In the genomic region with DNA sequence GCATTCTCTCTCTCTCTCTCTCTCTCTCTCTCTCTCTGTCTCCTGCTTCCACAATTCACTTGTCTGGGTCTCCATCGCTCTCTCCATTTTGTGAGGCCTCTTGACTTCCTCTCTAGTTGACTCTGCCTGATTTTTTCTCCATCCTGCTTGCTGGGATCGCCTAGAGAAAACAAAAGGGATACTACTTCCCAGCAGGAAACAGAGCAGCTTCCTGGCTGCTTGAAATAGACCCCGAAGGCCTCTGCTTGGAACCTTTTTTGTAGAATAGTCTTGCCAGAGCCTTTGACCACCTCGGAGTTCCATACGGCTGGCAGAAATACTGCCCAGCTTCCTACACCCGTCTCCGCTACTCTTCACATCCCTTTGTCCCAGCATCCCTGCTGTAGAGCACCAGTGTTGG, we compare ENCODE assay signal across 9 mouse cellular contexts.
DNase-seq lines count a peak whose midpoint lies in the region; ATAC-seq and TF ChIP-seq lines count a peak whose summit lies in the region.
"Had no signal": no experiment of that assay in that cellular context is flagged by ENCODE, and none has a peak within 500 bp of the region (broad histone marks: within the 10 kb centered on the region; RNA-seq: fewer than 3 reads in every experiment).

No protein-coding gene starts in this region.

- TF ChIP-seq POLR2A in lung, adult 2 months (IDR thresholded peaks at IDR 0.05; ENCODE audit: borderline replicate concordance, extremely low read depth, low read depth, low read length) = no peak

- DNase-seq in heart, adult 11 months = peak; percentile 94
- DNase-seq in heart, postnatal 25 days (ENCODE audit: low spot score) = no peak
- DNase-seq in lung, adult 2 months = no peak
- no peak for DNase-seq in hindbrain, embryonic 14.5 days (ENCODE audit: low spot score)
- no peak for DNase-seq in adrenal gland, postnatal 10 days
- DNase-seq in layer of hippocampus, postnatal 25 days (ENCODE audit: extremely low spot score in 1 of 2, low spot score in 1 of 2) = no peak

- H3K27me3 ChIP-seq in lung, embryonic 15.5 days = no peaks in the 10 kb centered on the region
- H3K27me3 ChIP-seq in hindbrain, embryonic 14.5 days (ENCODE audit: control insufficient read depth, insufficient read depth, low read length) = no peaks in the 10 kb centered on the region
- H3K27me3 ChIP-seq in neural tube, embryonic 14.5 days (ENCODE audit: control insufficient read depth, insufficient read depth, low read length) = no peaks in the 10 kb centered on the region
- H3K27me3 ChIP-seq: liver, embryonic 15.5 days had no signal

- 65% methylated on average over 7 of the region's 7 CpGs for WGBS in lung, embryonic 15.5 days
- WGBS in lung, adult 2 months = 60% methylated on average over 7 of the region's 7 CpGs
- WGBS in hindbrain, embryonic 14.5 days = 54% methylated on average over 7 of the region's 7 CpGs
- whole genome bisulfite sequencing in neural tube, embryonic 14.5 days = 30% methylated on average over 7 of the region's 7 CpGs

- H3K9ac ChIP-seq in lung, embryonic 15.5 days = no peak overlapping the region
- no peak overlapping the region for H3K9ac ChIP-seq in hindbrain, embryonic 14.5 days
- H3K9ac ChIP-seq in neural tube, embryonic 14.5 days (replicated peaks; ENCODE audit: low read depth, low read length) = no peak overlapping the region
- H3K9ac ChIP-seq: liver, embryonic 15.5 days had no signal

- H3K4me2 ChIP-seq in lung, embryonic 15.5 days = no peak overlapping the region
- no peak overlapping the region for H3K4me2 ChIP-seq in hindbrain, embryonic 14.5 days (replicated peaks)
- no peak overlapping the region for H3K4me2 ChIP-seq in neural tube, embryonic 14.5 days (ENCODE audit: low read depth, low read length)
- H3K4me2 ChIP-seq: liver, embryonic 15.5 days had no signal

- H3K27ac ChIP-seq in lung, embryonic 15.5 days = peak overlapping the region; percentile 68
- peak overlapping the region; percentile 63; the same call in 1 of the 2 replicates for H3K27ac ChIP-seq in hindbrain, embryonic 14.5 days
- H3K27ac ChIP-seq in neural tube, embryonic 14.5 days (ENCODE audit: low read depth, low read length) = 0 out of 2 replicates have a peak overlapping the region, but pooled peaks have one; percentile 12
- H3K27ac ChIP-seq: liver, embryonic 15.5 days had no signal

- H3K36me3 ChIP-seq in lung, embryonic 15.5 days = no peaks in the 10 kb centered on the region
- H3K36me3 ChIP-seq in hindbrain, embryonic 14.5 days (replicated peaks; ENCODE audit: control insufficient read depth, insufficient read depth) = no peaks in the 10 kb centered on the region
- H3K36me3 ChIP-seq in neural tube, embryonic 14.5 days (ENCODE audit: control insufficient read depth, insufficient read depth, low read length) = no peaks in the 10 kb centered on the region
- H3K36me3 ChIP-seq: liver, embryonic 15.5 days had no signal

- no peak for ATAC-seq in lung, embryonic 15.5 days (ENCODE audit: borderline replicate concordance, extremely low read depth, low FRiP score, low TSS enrichment)
- ATAC-seq in hindbrain, embryonic 14.5 days (ENCODE audit: low FRiP score) = no peak
- no peak for ATAC-seq in neural tube, embryonic 14.5 days (ENCODE audit: low read depth)

- no peaks in the 10 kb centered on the region for H3K9me3 ChIP-seq in lung, embryonic 15.5 days
- no peaks in the 10 kb centered on the region for H3K9me3 ChIP-seq in hindbrain, embryonic 14.5 days (ENCODE audit: control insufficient read depth, low read length)
- no peaks in the 10 kb centered on the region for H3K9me3 ChIP-seq in neural tube, embryonic 14.5 days (ENCODE audit: control insufficient read depth, low read length)
- H3K9me3 ChIP-seq: liver, embryonic 15.5 days had no signal

- peaks cover 68% of the 10 kb centered on the region for H3K4me1 ChIP-seq in lung, embryonic 15.5 days
- peaks cover 44% of the 10 kb centered on the region for H3K4me1 ChIP-seq in lung, adult 2 months (ENCODE audit: control insufficient read depth, insufficient read depth, low read length)
- H3K4me1 ChIP-seq in hindbrain, embryonic 14.5 days (replicated peaks; ENCODE audit: control insufficient read depth, insufficient read depth, low read length) = peaks cover 3% of the 10 kb centered on the region; the same call in 1 of the 2 replicates
- H3K4me1 ChIP-seq in neural tube, embryonic 14.5 days (ENCODE audit: control insufficient read depth, insufficient read depth, low read length) = peaks cover 10% of the 10 kb centered on the region; the same call in 1 of the 2 replicates

- intact Hi-C loops in heart, postnatal 25 days (cut with DNase I) = loop anchor here (2.0 to 5.0 kb wide), 2 partner anchors 35 to 105 kb away; no protein-coding TSS in a partner anchor

- TF ChIP-seq CTCF in lung, adult 2 months (IDR thresholded peaks at IDR 0.05; ENCODE audit: insufficient read depth, low read length) = no peak

- H3K4me3 ChIP-seq in lung, embryonic 15.5 days = no peak overlapping the region
- H3K4me3 ChIP-seq in lung, adult 2 months (replicated peaks; ENCODE audit: extremely low read depth, low read depth, low read length) = no peak overlapping the region
- H3K4me3 ChIP-seq in hindbrain, embryonic 14.5 days (replicated peaks; ENCODE audit: low read length) = no peak overlapping the region
- no peak overlapping the region for H3K4me3 ChIP-seq in neural tube, embryonic 14.5 days (ENCODE audit: low read depth, low read length)
- H3K4me3 ChIP-seq: liver, embryonic 15.5 days had no signal

Comparison
In these comparisons a context has a peak if more than half of its experiments do, and no peak if none do; other contexts are left out.
1. H3K27ac ChIP-seq: peak in every context shown above with its lines; median percentile 68 in lung, embryonic 15.5 days; 63 in hindbrain, embryonic 14.5 days; 12 in neural tube, embryonic 14.5 days.